Mouse (Mus musculus): ENCODE results near the gene Tmprss15. TPM values are rescaled to one million over a fixed set of nuclear protein-coding genes. Genes with fewer than 3 reads are reported as not detected.

Gene Tmprss15
- polyA plus RNA-seq (2015; fragmentation: Nextera tagmentation; extraction: Ambion mirVana): not detected in 2 replicates

DNA sequence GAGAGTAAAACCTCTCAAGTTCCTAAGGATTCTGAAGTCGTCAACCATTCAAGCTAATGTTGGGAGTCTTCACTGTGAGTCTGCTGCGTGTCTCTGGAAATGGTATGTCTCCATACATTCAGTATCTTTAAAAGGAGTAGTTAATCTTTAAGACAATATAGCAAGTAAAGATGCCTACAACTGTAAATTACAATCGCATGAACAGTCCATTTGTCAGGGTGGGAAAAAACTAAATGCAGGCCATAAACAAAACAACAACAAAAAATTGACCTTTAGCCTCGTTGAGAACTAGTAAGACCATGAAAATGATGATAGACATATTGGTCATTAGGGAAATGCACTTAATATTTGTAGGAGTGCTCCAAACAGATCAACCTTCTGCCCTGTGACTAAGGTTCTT lies at the start of gene Tmprss15:
TSS of gene Tmprss15 (minus strand) at position 101 of the 400 bp plus-strand sequence.
- DNase-seq (ENCODE audit: low spot score) (no peak), ATAC-seq (no peak)
- Histone ChIP-seq H3K4me3 (ENCODE audit: low read depth, low read length) (no peak within 1 kb of the TSS), H3K27ac (ENCODE audit: low read length) (no peak within 1 kb of the TSS), H3K27me3 (replicated peaks; ENCODE audit: insufficient read depth, low read length) (no peaks in the 10 kb centered on the region), H3K4me2 (replicated peaks; ENCODE audit: low read depth, low read length) (no peak within 1 kb of the TSS), H3K36me3 (ENCODE audit: insufficient read depth, low read length) (no peaks in the 10 kb centered on the region), H3K4me1 (ENCODE audit: insufficient read depth, low read depth, low read length) (no peaks in the 10 kb centered on the region), H3K9ac (replicated peaks; ENCODE audit: low read depth) (no peak within 1 kb of the TSS), H3K9me3 (ENCODE audit: low read length) (no peaks in the 10 kb centered on the region)
- no peak for TF ChIP-seq CTCF (IDR thresholded peaks at IDR 0.05)
- no peak for TF ChIP-seq EP300 (IDR thresholded peaks at IDR 0.05)
- 77% methylated on average over 4 of the region's 4 CpGs for WGBS

DNA sequence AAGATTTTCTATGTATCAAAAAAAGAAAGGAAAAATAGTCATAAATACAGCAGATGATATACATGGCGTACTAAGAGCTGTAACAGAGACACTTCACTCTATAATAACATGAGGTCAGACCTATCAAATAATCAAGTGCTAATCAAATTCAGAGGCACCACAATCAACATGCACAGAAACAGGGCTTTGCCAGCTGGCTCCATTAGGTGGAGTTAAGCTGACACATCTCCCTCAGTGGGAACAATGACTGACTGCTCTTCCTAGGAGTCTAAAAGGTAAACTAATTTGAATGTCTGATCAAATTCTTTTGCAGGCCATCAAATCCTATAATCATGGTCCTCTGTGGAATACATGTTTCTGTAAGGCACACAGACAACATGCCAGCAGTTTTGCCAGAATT lies 24.0 kb upstream of the Tmprss15 start:
- 88% methylated on average over 1 of the region's 1 CpGs for WGBS
- no peak for DNase-seq (ENCODE audit: low spot score)

DNA sequence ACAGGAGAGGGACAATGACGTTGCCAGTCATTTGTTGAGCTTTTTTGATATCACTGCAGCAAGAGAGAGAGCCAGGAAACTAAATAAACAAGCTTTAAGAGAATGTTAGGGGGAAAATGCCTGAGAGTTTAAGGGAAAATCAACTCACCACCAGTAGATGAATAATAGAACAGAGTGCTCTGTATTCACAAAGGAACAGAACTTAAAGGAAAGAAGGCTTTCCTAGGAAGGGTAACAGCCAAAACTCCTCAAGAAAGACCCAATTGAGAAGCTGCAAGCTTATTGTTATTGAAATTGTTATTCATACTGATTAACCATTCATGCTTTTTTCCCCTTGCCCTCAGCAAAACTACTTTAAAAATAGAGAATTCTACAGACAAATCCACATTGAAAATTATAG lies 18.6 kb upstream of the Tmprss15 start:
- Histone ChIP-seq H3K36me3 (ENCODE audit: insufficient read depth, low read length) (no peaks in the 10 kb centered on the region), H3K4me3 (ENCODE audit: low read depth, low read length) (no peak overlapping the region), H3K9me3 (ENCODE audit: low read length) (no peaks in the 10 kb centered on the region), H3K4me2 (replicated peaks; ENCODE audit: low read depth, low read length) (no peak overlapping the region), H3K4me1 (ENCODE audit: insufficient read depth, low read depth, low read length) (no peaks in the 10 kb centered on the region), H3K27ac (ENCODE audit: low read length) (no peak overlapping the region), H3K27me3 (replicated peaks; ENCODE audit: insufficient read depth, low read length) (no peaks in the 10 kb centered on the region), H3K9ac (replicated peaks; ENCODE audit: low read depth) (no peak overlapping the region)
- TF ChIP-seq EP300 (IDR thresholded peaks at IDR 0.05) (no peak), CTCF (IDR thresholded peaks at IDR 0.05) (no peak)
- DNase-seq (ENCODE audit: low spot score): no peak
- ATAC-seq: no peak
- WGBS: 4% methylated on average over 1 of the region's 1 CpGs

More for the DNA sequence above, 24.0 kb upstream of the Tmprss15 start:
- no peak for ATAC-seq
- Histone ChIP-seq H3K4me1 (ENCODE audit: insufficient read depth, low read depth, low read length) (no peaks in the 10 kb centered on the region), H3K9me3 (ENCODE audit: low read length) (no peaks in the 10 kb centered on the region), H3K4me3 (ENCODE audit: low read depth, low read length) (no peak overlapping the region), H3K27me3 (replicated peaks; ENCODE audit: insufficient read depth, low read length) (no peaks in the 10 kb centered on the region), H3K36me3 (ENCODE audit: insufficient read depth, low read length) (no peaks in the 10 kb centered on the region), H3K9ac (replicated peaks; ENCODE audit: low read depth) (no peak overlapping the region), H3K27ac (ENCODE audit: low read length) (no peak overlapping the region), H3K4me2 (replicated peaks; ENCODE audit: low read depth, low read length) (no peak overlapping the region)
- TF ChIP-seq EP300 (IDR thresholded peaks at IDR 0.05) (no peak), CTCF (IDR thresholded peaks at IDR 0.05) (no peak)

DNA sequence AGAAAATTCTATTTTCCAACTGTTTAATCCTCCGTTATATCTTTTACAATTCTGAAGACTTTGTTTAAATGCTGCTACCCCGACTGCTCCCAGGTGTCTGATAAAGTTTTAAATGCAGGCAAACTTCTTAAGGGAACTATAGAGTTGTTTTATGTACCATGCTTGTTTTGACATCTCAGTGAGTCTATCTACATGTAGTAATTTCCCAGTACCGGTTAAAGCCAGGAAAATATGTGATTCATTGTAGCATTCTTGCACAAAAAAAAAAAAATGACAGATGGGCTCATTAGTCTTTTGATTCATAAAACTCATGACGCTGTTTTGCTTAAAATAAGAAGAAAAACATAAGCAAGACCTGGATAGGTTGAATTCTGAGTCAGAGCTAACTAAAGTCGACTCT lies 18.1 kb upstream of the Tmprss15 start:
- no peak overlapping the region for H3K27ac ChIP-seq (ENCODE audit: low read length)
- ATAC-seq (no peak), DNase-seq (ENCODE audit: low spot score) (no peak)
- WGBS: 62% methylated on average over 5 of the region's 5 CpGs
- H3K9ac ChIP-seq (replicated peaks; ENCODE audit: low read depth): no peak overlapping the region
- H3K4me2 ChIP-seq (replicated peaks; ENCODE audit: low read depth, low read length): no peak overlapping the region
- H3K4me3 ChIP-seq (ENCODE audit: low read depth, low read length): no peak overlapping the region
- H3K36me3 ChIP-seq (ENCODE audit: insufficient read depth, low read length): no peaks in the 10 kb centered on the region
- no peaks in the 10 kb centered on the region for H3K27me3 ChIP-seq (replicated peaks; ENCODE audit: insufficient read depth, low read length)
- H3K9me3 ChIP-seq (ENCODE audit: low read length): no peaks in the 10 kb centered on the region
- no peak for TF ChIP-seq CTCF (IDR thresholded peaks at IDR 0.05)
- no peak for TF ChIP-seq EP300 (IDR thresholded peaks at IDR 0.05)
- H3K4me1 ChIP-seq (ENCODE audit: insufficient read depth, low read depth, low read length): no peaks in the 10 kb centered on the region

DNA sequence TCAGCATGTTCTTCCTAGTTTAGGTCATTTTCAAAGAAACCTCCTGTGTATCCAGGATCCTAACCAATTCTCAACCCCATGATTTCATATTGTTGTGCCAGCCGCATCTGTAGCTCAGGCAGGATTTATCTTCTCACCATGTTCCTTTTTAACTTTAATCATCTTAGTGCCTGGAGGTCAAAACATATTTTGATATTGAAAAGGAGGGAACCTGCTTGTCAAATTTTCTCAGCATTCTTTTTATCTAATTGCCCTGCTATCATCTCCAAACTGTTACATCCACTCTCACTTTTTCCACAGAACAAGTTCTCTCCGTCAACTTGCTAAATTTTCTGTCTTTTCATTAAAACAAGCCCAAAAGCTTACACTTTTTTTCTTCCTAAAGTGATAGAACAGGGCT lies 9.4 kb upstream of the Tmprss15 start:
- TF ChIP-seq EP300 (IDR thresholded peaks at IDR 0.05) (no peak), CTCF (IDR thresholded peaks at IDR 0.05) (no peak)
- DNase-seq (ENCODE audit: low spot score) (no peak), ATAC-seq (no peak)
- Histone ChIP-seq H3K4me1 (ENCODE audit: insufficient read depth, low read depth, low read length) (no peaks in the 10 kb centered on the region), H3K27me3 (replicated peaks; ENCODE audit: insufficient read depth, low read length) (no peaks in the 10 kb centered on the region), H3K36me3 (ENCODE audit: insufficient read depth, low read length) (no peaks in the 10 kb centered on the region), H3K9ac (replicated peaks; ENCODE audit: low read depth) (no peak overlapping the region), H3K4me2 (replicated peaks; ENCODE audit: low read depth, low read length) (no peak overlapping the region), H3K4me3 (ENCODE audit: low read depth, low read length) (no peak overlapping the region), H3K9me3 (ENCODE audit: low read length) (no peaks in the 10 kb centered on the region), H3K27ac (ENCODE audit: low read length) (no peak overlapping the region)
- WGBS: 87% methylated on average over 2 of the region's 2 CpGs

DNA sequence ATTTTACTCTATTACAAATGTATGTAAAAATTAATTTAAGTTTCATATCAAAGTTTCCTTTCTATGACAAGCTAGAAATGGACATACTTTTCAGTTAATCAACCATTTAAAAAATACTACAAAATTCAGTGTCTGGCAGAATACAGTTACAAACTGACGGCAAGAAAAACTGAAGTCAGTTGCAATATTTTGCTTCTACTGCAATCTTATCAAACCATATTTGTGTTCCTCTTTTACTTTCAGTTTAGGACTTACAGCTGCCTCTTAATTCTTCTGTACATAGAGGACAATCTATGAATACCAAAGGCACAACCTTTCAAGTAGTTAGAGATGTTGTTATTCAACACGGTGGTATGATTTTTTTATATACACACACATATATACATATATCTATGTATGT lies 7.4 kb upstream of the Tmprss15 start:
- no peaks in the 10 kb centered on the region for H3K36me3 ChIP-seq (ENCODE audit: insufficient read depth, low read length)
- H3K4me2 ChIP-seq (replicated peaks; ENCODE audit: low read depth, low read length): no peak overlapping the region
- no peaks in the 10 kb centered on the region for H3K9me3 ChIP-seq (ENCODE audit: low read length)
- no peak overlapping the region for H3K4me3 ChIP-seq (ENCODE audit: low read depth, low read length)
- H3K27me3 ChIP-seq (replicated peaks; ENCODE audit: insufficient read depth, low read length): no peaks in the 10 kb centered on the region
- no peak for ATAC-seq
- no peak overlapping the region for H3K9ac ChIP-seq (replicated peaks; ENCODE audit: low read depth)
- no peak for DNase-seq (ENCODE audit: low spot score)
- H3K27ac ChIP-seq (ENCODE audit: low read length): no peak overlapping the region
- 92% methylated on average over 2 of the region's 2 CpGs for WGBS
- H3K4me1 ChIP-seq (ENCODE audit: insufficient read depth, low read depth, low read length): no peaks in the 10 kb centered on the region
- TF ChIP-seq EP300 (IDR thresholded peaks at IDR 0.05): no peak
- no peak for TF ChIP-seq CTCF (IDR thresholded peaks at IDR 0.05)

DNA sequence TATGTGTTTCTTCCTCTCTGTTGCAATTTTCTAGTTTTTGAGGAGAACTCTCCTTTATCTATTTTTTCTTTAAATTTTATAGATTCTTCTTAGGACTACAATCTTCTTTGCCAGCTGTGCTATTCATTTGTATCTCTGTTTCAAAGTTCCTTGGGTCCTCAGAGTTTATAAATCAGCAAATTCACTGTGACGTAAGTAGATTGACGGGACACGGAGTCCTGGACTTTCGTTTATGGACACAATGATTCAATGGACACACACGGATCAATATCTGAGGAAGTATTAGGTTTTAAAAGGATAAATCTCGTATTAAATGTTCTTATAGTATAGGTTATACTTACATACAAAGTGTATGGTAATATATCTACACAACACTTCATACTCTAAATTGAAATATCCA lies 4.3 kb downstream of the Tmprss15 start:
- Histone ChIP-seq H3K9me3 (ENCODE audit: low read length) (no peaks in the 10 kb centered on the region), H3K9ac (replicated peaks; ENCODE audit: low read depth) (no peak overlapping the region), H3K27me3 (replicated peaks; ENCODE audit: insufficient read depth, low read length) (no peaks in the 10 kb centered on the region), H3K4me2 (replicated peaks; ENCODE audit: low read depth, low read length) (no peak overlapping the region), H3K27ac (ENCODE audit: low read length) (no peak overlapping the region), H3K4me1 (ENCODE audit: insufficient read depth, low read depth, low read length) (no peaks in the 10 kb centered on the region), H3K4me3 (ENCODE audit: low read depth, low read length) (no peak overlapping the region), H3K36me3 (ENCODE audit: insufficient read depth, low read length) (no peaks in the 10 kb centered on the region)
- 76% methylated on average over 6 of the region's 6 CpGs for WGBS
- DNase-seq (ENCODE audit: low spot score) (no peak), ATAC-seq (no peak)
- TF ChIP-seq EP300 (IDR thresholded peaks at IDR 0.05) (no peak), CTCF (IDR thresholded peaks at IDR 0.05) (no peak)

Measured in lung, postnatal 0 days (tissue).